Mouse (Mus musculus) retina, postnatal 7 days (tissue): ENCODE results near the gene Lrmp.
"Not testable (repeated sequence)": the region's sequence is repeated elsewhere in the genome, so short reads cannot be mapped to it uniquely, and the experiment has no call there.

Experiments
- DNase-seq: peaks from one replicate; pipeline ENCODE4 v3.0.0-alpha.2; 2012; ENCODE audit warnings: low read depth, low spot score

Gene Lrmp

DNA sequence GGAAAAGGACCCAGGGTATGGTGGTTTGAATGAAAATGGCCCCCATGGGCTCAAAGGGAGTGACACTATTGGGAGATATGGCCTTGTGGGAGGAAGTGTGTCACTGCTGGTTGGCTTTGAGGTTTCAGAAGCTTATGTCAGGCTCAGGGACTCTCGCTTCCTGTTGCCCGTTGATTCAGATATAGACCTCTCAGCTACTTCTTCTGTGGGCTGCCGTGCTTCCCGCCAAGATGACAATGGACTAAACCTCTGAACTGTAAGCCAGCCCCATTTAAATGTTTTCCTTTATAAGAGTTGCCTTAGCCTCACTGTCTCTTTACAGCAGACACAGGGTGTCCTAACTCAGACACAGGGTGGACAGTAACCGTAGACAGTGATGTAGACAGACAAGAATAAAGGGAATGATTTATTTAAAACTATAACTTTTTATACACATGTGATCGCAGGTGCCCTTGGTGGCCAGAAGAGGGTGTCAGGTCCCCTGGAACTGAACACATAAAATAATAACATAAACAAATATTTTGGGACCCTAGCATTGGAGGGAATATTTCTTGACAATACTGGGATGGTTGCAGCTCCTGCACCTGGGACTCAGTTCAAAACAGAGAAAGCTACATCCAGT lies at the start of gene Lrmp:
TSS of gene Lrmp (plus strand) at position 178 of the 622 bp plus-strand sequence.
- no peak for DNase-seq

DNA sequence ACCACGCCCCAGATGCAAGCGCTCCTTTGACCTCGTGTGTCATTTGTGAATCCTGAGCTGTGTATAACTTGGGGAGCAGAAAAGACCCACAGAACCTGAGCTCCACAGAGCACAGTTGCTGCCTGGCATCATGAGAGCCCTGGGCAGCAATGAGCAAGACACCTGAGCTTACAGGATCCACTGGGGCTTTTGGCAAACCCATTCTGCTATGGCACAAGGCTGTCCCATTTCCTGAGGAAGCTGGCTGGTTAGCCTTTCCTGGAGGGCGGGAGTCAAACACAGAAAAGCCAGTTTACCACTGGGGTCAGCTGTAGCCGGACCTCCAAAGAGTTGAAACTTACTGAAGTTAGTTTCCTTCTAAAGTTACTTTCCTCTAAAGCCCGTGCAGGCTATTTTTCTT lies 49.0 kb upstream of the Lrmp start:
- DNase-seq = no peak

DNA sequence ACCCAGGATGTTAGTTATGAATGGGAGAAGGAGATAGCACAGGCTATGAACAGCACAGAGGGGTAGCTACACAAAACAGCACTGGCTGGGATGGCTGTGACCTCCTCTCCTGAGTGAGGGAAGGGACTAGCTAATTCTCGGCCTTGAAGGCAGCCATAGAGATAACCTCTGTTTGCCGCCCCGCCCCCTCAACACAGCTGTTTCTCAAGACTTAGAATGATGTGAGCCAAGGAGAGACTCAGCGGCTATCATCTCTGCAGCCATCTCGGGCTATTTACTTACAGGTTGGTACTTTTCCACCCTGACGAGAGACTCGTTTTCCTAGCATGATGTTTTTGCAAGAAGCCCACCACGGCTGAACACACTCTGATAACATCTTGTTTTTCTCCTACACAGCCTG lies 47.8 kb upstream of the Lrmp start:
- DNase-seq = no peak

DNA sequence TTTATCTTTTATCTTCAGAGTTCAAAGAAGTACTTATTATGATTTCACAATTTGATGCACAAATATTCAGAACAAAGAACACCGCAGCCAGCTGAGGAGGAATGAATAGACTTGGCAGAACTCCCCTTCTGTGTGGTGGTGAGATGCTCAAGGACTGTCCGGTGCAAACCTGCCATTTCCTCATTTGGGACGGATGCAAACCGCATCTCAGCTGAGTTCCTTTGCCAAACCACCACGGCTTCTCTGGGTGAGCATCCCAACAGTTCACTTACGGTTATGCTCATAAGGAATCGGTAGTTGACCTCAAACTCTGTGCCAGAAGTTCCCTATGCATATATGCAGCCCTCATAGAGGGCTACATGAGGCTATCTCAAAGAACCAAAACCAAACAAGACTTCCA lies 46.1 kb upstream of the Lrmp start:
- DNase-seq = no peak

DNA sequence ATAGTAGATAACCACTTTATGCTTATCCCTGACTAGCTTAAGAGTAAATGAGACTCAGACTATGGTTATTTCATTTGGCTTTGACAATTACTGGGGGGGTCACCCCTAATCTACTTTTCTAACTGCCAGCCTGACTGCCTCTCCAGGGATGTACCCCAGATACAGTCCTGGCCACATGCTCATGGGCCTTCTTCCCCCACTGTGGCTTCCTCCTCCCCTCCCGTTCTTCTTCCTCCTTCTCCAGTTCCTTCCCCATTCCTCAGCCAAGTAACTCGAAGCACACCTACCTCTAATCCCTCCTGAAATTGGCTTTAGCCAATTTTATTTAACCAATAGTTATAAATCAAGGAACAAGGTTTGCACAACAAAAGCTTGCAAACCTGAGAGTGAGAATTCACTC lies 45.5 kb upstream of the Lrmp start:
- no peak for DNase-seq

DNA sequence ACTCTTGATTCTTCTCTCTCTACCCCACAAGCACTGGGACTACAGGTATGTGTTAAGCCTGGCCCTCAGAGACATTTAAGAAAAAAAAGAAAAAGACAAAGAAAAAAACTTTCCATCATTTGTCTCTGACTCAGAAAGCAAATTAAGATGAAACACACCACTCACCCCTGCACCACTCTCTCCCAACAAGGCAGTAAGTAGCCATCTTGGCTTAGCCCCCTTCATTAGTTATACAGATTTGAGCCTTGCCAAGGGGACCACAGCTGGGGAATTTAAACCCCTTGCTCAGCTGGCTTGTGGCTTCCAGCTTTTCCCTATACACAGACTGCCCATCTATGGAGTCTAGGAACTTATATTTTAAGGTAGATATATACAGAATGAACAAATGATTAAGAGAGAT lies 41.0 kb upstream of the Lrmp start:
- no peak for DNase-seq

DNA sequence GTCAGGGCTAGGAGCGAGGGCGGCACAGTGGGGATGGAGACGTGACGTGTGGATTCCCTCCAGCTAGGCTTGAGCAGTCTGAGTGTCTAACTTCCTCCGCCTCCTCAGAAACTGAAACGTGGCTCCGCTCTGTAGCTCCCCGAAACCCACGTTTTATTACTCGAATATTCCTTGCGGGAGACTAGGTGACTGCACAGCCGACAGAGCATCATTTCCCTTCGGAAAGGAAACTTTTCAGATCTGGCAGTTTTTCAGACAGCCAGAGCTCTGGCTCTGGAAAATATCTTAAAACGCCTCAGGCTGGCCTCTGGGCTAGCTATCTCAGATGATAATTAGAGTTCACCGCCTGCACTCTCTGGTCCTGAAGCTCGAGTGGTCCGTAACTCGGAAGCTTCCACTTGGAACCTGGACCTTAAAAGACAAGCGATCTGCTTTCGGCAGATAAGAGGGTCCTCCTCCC lies 40.3 kb upstream of the Lrmp start:
- DNase-seq = no peak

DNA sequence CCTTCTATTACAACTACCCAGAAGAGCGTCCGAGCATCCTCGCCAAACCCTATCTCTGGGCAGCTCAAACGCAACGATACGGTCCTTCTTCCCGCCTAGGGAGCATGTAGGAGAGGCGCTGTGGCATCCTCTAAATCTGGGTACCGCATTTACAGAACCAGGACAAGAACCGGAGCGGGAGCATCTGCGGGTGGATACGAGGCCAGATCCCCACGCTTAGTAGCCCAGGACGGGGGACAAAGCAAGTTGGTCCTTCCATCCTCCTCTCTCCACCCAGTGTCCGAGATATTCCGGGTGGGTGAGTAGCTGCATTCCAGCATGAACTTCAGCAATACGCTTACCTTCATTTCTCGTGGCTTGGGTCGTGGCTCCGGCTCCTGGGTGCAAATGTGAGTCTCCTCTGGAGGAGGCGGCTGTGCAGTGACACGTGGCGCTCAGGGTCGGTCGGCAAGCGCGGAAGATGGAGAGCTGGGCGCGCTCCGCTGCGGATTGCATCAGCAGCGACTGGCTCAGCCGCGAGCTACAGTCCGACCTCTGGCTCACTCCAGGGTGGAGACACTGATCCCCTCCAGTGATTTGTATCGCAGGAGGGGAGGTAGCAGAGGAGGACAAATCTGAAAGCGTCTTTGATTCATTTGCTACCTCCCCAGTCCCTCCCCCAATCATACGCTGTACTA lies 39.8 kb upstream of the Lrmp start, which contains the start of gene Bcat1:
TSS of gene Bcat1 (minus strand) at position 637 of the 677 bp plus-strand sequence.
- DNase-seq = no peak

DNA sequence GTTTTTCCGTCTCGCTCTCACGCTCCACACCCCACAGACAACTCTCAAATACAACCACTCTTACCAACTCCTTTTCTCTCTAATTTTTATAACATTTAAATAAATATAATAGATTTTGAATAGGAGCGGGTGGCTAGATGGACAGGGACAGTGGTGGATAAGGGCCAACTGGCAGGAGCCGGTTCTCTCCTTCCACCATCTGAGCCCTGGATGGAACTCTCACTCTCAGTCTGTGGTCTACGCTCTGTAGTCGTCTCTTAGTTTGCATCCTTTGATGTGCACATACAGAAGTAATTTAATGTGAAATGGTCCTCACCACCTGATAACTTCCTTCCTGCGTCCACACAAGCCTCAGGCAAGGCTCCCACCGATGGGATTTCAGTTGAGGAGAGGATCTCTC lies 39.2 kb upstream of the Lrmp start:
- DNase-seq = no peak

DNA sequence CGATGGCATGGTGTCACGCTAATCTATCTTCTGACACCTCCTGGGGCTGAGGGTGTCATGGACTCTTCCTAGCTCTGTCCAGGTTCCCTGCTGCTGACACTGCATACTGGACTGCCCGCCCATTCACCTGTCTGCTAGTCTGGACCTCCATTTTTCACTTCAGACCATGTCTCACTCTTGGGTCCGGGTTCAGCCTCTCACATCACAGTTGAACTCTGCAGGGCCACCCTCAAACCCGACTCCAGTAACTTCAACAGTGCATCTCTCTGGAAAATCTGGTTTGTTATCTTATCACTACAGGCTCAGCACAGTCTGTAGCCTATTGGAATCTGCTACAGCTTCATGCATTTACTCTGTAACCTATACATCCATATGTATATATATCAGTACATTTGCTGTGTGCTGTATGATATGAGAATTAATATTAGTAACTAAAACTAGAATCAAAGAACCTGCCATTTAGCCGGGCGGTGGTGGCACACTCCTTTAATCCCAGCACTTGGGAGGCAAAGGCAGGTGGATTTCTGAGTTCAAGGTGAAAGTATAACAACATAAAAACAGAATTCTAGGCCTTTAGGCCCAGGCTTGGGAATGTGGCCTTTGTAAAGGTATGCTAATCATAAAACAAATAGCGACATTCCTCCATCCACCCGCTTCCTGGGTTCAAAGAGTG lies 36.2 kb upstream of the Lrmp start:
- no peak for DNase-seq

DNA sequence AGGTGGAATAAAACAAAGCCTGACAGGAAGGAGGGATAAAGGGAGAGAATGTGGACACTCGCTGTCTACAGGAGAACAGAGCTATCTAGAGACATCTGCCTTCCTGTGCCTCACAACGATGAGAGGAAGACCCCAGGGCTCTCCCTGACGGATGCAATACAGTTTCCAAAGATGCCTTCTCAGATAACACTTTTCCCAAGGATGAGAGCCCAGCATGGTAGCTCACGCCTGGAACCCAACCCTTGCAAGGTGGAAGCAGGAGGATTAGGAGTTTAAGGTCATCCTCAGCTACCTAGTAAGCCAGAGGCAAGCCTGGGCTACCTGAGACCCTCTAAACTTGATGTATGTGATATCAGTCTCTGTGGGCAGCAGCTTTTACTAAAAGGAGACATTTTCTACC lies 33.7 kb upstream of the Lrmp start:
- no peak for DNase-seq

DNA sequence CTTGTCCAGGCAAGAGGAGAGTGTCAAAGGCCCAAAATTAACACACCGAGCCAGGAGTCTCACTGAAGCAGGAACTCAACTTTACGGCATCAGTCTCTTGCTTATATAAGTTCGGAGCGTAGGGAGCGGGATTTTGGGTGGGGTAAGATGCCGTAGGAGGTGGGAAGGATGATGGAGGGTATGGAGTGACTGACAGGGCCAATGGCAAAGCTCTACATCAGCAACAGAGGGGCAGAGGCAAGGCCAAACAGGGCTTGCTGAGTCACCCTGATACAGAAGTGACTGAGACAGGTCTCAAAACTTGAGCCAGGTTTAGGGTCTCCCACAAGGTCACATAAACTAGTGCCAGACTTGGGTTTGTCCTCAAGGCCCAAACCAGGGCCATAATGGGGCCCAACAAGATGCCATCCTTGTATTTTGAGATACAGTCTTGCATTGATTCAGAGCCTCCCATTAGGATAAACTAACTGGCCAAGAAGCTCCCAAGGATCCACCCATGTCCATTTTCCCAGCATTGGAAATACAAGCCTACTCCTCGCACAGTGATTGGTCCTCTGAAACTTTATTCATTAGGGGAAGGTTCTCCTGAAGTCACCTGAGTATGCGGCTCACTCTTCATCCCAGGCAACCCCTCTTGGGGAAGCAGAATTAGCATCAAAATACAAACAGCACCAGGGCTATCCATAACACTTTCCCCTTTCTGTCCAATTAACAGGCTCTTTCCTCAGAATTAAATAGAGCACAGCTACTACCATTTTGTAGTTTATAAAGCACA lies 30.9 kb upstream of the Lrmp start:
- no peak for DNase-seq

DNA sequence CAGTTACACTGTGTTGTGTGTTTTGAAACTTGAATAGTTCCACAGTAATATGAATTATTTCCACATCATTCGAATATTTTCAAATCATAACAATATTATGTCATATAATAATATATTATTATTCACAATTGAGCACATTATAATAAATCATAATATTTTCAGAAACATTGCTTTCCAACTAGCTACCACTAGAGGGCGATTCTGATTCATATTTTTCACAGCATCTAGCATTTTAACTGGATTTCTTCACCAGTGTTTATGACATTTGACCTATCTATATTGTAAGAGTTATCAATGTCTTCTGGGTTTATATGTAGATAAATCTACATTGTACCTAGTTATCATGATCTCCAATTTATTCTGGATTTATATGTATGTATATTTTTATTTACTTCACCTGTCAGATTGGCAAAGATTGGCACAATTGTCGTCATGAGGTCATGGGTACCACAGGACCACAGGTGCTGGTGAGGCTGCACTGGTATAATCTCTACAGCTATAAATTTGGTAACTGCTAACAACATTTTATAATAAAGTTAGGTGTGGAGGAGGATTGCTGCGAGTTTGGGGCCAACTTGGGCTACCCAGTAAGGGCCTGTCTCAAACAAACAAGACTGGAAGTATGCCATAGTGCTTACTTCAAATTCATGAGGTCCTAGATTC lies 26.9 kb upstream of the Lrmp start:
- no peak for DNase-seq

DNA sequence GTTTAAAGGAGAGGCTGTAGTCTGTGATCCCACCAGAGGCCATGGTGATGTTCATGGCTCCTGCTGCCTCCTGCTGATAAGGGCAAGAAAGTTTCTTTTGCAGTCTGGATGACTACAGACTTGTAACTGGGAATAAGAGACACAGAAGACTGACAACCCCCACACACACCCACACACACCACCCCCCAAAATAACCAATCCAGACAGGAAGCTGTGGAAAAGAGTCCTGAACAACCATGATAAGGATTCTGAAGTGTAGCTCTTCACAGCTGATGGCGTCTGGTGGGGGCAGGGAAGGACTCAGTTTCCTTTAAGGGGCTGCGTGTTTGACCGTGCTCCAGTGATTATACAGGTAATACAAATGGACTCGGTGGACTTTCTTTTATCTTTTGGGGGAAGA lies 26.1 kb upstream of the Lrmp start:
- DNase-seq = no peak

DNA sequence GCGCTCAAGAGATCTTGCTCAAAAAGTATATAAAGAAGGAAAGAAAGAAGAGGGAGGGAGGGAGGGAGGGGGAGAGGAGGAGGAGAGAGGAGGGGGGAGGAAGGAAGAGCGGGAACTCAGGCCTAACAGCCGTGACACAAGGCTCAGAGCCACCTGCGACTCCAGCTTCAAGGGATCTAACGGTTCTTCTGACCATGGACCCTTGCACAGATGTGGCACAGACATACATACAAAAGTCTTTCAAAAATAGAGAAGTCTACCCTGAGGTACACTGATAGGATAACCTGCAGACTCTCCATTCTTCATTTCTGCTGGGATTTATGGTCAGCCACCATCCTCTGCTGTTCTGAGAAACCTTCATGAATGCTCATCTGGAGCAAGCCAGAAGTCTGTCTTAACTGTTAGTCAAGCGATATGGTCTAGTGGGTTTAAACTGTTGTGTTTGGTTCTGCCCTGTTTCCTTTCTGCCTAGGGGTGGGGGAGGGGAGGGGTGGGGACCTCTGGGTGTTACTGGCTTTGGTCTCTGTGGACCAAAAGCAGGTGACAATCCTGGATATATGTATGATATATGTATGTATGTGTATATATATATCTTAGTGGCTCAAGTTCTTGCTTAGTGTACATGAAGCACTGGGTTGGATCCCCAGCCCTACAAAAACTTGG lies 25.1 kb upstream of the Lrmp start:
- DNase-seq = no peak

DNA sequence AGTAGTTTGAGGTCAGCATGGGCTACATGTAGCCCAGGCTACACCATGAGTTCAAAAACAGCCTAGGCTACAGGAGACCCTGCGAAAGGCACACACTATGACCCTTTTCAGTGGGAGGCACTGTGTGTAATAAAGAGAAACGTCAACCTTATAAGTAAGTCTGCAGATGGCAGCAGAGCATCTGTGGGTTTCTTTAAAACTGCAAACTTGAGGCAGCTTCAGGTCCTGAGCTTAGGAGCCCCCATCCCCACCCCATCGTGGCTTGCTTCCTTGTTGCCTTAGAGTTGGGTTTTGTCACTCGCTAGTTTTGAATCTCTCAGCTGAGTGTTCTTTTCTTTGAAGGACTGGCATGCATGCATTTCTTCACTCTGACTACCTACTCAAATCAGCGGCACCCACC lies 24.5 kb upstream of the Lrmp start:
- no peak for DNase-seq

DNA sequence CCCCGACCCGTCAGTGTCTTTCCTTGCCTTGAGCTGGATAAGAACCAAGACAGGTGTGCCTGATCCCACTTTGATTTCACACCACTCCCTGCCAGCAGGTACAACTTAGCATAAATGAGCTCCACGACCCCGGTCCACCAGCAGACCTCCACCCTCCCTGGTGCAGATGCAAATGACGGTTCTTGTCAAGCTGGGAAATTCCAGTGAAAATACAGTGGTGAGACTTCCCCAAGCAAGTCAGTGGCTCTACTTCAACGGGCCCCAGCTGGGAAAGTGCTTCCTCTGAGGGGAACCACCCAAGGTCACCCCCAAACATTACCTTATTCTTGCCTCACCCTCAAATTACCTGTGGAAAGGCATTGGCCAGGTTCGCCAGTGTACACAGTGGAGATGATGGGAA lies 23.5 kb upstream of the Lrmp start:
- DNase-seq = no peak

DNA sequence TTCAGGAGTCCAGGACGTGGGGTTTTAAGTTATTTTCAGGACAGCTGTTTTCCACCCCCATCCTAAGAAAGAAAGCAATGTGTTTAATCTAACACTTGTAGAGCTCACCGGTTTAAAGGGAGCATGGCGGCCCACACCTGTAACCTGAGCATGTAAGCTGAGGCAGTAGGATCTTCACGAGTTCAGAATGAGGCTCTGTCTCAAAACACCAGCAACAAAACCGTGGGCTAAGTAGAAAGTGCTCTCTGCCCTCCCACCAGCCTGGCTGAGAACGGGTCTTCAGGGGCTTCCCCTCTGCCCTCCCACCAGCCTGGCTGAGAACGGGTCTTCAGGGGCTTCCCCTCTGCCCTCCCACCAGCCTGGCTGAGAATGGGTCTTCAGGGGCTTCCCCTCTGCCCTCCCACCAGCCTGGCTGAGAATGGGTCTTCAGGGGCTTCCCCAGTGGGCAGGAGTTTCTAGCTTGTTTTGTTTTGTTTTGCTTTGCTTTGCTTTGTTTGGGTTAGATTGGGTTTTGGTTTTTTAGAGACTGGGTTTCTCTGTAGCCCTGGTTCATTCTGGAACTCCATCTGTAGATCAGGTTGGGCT lies 22.3 kb upstream of the Lrmp start:
- DNase-seq = not testable (repeated sequence)

DNA sequence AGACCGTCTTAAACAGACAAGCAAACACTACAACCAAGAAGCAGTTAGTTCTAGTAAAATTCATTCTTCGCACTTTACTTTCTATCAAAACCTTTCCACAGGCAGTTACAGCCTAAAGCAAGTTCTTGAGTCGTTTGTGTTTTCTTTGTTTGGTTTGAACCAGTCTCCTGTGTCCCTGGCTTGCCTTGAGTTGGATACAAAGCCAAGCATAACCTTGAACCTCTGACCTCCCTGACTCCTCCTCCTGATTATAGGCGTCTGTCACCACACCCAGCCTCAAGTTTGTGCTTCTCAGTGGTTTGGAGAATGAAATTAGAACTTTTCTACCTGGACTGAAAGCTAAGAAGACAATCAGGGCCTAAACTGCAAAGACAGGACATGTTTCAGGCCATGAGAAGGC lies 21.0 kb upstream of the Lrmp start:
- DNase-seq = no peak

DNA sequence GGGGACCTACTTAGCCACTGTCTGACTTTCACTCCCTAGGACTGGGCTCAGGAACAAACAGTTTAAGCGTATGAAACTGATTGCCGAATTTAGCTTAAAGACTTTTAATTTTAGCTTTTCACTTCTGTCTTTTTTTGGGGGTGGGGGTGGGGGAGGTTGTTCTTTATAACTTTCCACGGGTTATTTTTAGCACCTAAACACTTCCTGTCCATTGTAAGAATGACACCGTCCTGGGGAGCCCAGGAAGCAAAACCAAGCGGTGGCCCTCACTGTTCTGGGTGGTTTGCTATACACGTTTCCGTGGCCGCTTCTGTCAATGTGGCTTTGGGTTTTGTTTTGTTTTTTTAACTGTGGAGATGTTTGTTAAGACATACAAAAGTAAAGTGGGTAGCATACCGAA lies 14.5 kb upstream of the Lrmp start:
- DNase-seq = no peak
